Mouse (Mus musculus): ENCODE measurements around the gene Olfr198.
"Not testable (repeated sequence)": the region's sequence is repeated elsewhere in the genome, so short reads cannot be mapped to it uniquely, and the experiment has no call there.

Olfr198 gene

GRCm38 (mm10) chr16:59203433-59203832 is at the start of gene Olfr198:
TSS of gene Olfr198 (minus strand) at chr16:59203533.
- not testable (repeated sequence) for DNase-seq

- no peak for DNase-seq
Measured at GRCm38 (mm10) chr16:59249684-59250083, 46.4 kb upstream of the Olfr198 start.

GRCm38 (mm10) chr16:59219667-59220066 is 16.3 kb upstream of the Olfr198 start, which contains the start of gene Olfr199:
TSS of gene Olfr199 (minus strand) at chr16:59219767.
- not testable (repeated sequence) for DNase-seq

GRCm38 (mm10) chr16:59217861-59218260 is 14.5 kb upstream of the Olfr198 start:
- DNase-seq = not testable (repeated sequence)

- DNase-seq = no peak
Measured at GRCm38 (mm10) chr16:59170354-59170753, 33.0 kb downstream of the Olfr198 start, which contains the start of gene Olfr196. TSS of gene Olfr196 (minus strand) at chr16:59170454.

GRCm38 (mm10) chr16:59151996-59152395 is 51.3 kb downstream of the Olfr198 start:
- DNase-seq = no peak

Measured in kidney, adult 18-20 months (tissue).